18 mouse cellular contexts compared by ENCODE assay signal in genomic region chr6:135833542-135833941, GRCm38 (mm10).
DNase-seq lines count a peak whose midpoint lies in the region; ATAC-seq and TF ChIP-seq lines count a peak whose summit lies in the region.
"Had no signal": no experiment of that assay in that cellular context is flagged by ENCODE, and none has a peak within 500 bp of the region (broad histone marks: within the 10 kb centered on the region; RNA-seq: fewer than 3 reads in every experiment).

No protein-coding gene starts in this region.

- H3K4me3 ChIP-seq in kidney, postnatal 0 days (replicated peaks; ENCODE audit: low read depth, low read length) = no peak overlapping the region
- no peak overlapping the region for H3K4me3 ChIP-seq in midbrain, postnatal 0 days (ENCODE audit: low read depth, low read length)
- no peak overlapping the region for H3K4me3 ChIP-seq in midbrain, embryonic 13.5 days (replicated peaks)
- H3K4me3 ChIP-seq: hindbrain, embryonic 12.5 days; liver, embryonic 13.5 days had no signal

- H3K4me1 ChIP-seq in kidney, postnatal 0 days (replicated peaks; ENCODE audit: insufficient read depth, low read length) = no peaks in the 10 kb centered on the region; the same call in 1 of the 2 replicates
- no peaks in the 10 kb centered on the region for H3K4me1 ChIP-seq in midbrain, postnatal 0 days (ENCODE audit: insufficient read depth, low read length)
- no peaks in the 10 kb centered on the region for H3K4me1 ChIP-seq in midbrain, embryonic 13.5 days (replicated peaks)
- H3K4me1 ChIP-seq: hindbrain, embryonic 12.5 days; liver, embryonic 13.5 days had no signal

- H3K27me3 ChIP-seq in kidney, postnatal 0 days (ENCODE audit: insufficient read depth, low read length) = no peaks in the 10 kb centered on the region
- H3K27me3 ChIP-seq in midbrain, postnatal 0 days (ENCODE audit: insufficient read depth, low read length) = no peaks in the 10 kb centered on the region
- H3K27me3 ChIP-seq in midbrain, embryonic 13.5 days = no peaks in the 10 kb centered on the region
- H3K27me3 ChIP-seq: CH12.LX; hindbrain, embryonic 12.5 days; liver, embryonic 13.5 days had no signal

- no peak for ATAC-seq in kidney, postnatal 0 days (replicated peaks; ENCODE audit: low FRiP score, low read depth)
- no peak for ATAC-seq in midbrain, postnatal 0 days (ENCODE audit: low FRiP score)
- no peak for ATAC-seq in midbrain, embryonic 13.5 days
- no peak for ATAC-seq in megakaryocyte, adult 5-6 weeks (ENCODE audit: poor library complexity, severe bottlenecking)
- ATAC-seq in cerebellum, adult (ENCODE audit: insufficient number of reproducible peaks, low FRiP score, low TSS enrichment) = no peak

- no peak overlapping the region for H3K9ac ChIP-seq in kidney, postnatal 0 days (ENCODE audit: low read depth, low read length)
- H3K9ac ChIP-seq in midbrain, postnatal 0 days (replicated peaks; ENCODE audit: low read length, poor library complexity, severe bottlenecking) = no peak overlapping the region
- no peak overlapping the region for H3K9ac ChIP-seq in midbrain, embryonic 13.5 days (replicated peaks)
- H3K9ac ChIP-seq: hindbrain, embryonic 12.5 days; liver, embryonic 13.5 days had no signal

- peak; percentile 54 for TF ChIP-seq CTCF in kidney, postnatal 0 days (IDR thresholded peaks at IDR 0.05; ENCODE audit: low read depth)
- TF ChIP-seq CTCF in midbrain, postnatal 0 days (IDR thresholded peaks at IDR 0.05) = peak; percentile 54

- H3K4me2 ChIP-seq in kidney, postnatal 0 days (ENCODE audit: low read length) = no peak overlapping the region
- H3K4me2 ChIP-seq in midbrain, postnatal 0 days (ENCODE audit: low read depth, low read length, poor library complexity, severe bottlenecking) = no peak overlapping the region
- H3K4me2 ChIP-seq in midbrain, embryonic 13.5 days (replicated peaks) = no peak overlapping the region
- H3K4me2 ChIP-seq: hindbrain, embryonic 12.5 days; liver, embryonic 13.5 days; midbrain, embryonic 11.5 days had no signal

- no peaks in the 10 kb centered on the region for H3K9me3 ChIP-seq in kidney, postnatal 0 days (replicated peaks; ENCODE audit: low read length)
- H3K9me3 ChIP-seq in midbrain, postnatal 0 days (ENCODE audit: low read length) = no peaks in the 10 kb centered on the region
- no peaks in the 10 kb centered on the region for H3K9me3 ChIP-seq in midbrain, embryonic 13.5 days
- H3K9me3 ChIP-seq: hindbrain, embryonic 12.5 days; liver, embryonic 13.5 days had no signal

- DNase-seq in embryo, embryonic 10.5 days (ENCODE audit: low spot score) = peak; percentile 17
- no peak for DNase-seq in embryo, embryonic 9.5 days (ENCODE audit: extremely low spot score)
- no peak for DNase-seq in kidney, postnatal 0 days (ENCODE audit: low spot score)
- DNase-seq in kidney, adult 11 months = no peak
- no peak for DNase-seq in midbrain, postnatal 0 days (ENCODE audit: low spot score)
- DNase-seq: cerebellum, postnatal 14 days; gastrocnemius, postnatal 10 days; heart, postnatal 10 days; kidney, adult 18-20 months; liver, embryonic 13.5 days; lung, postnatal 14 days; thymus, adult 18-20 months had no signal

- H3K27ac ChIP-seq in kidney, postnatal 0 days = no peak overlapping the region
- H3K27ac ChIP-seq in midbrain, postnatal 0 days (ENCODE audit: low read depth, low read length) = no peak overlapping the region
- no peak overlapping the region for H3K27ac ChIP-seq in midbrain, embryonic 13.5 days
- H3K27ac ChIP-seq: hindbrain, embryonic 12.5 days; liver, embryonic 13.5 days had no signal

- WGBS in kidney, postnatal 0 days = 72% methylated on average over 5 of the region's 5 CpGs
- WGBS in midbrain, postnatal 0 days = 61% methylated on average over 5 of the region's 5 CpGs
- 76% methylated on average over 5 of the region's 5 CpGs for WGBS in midbrain, embryonic 13.5 days

- no peaks in the 10 kb centered on the region for H3K36me3 ChIP-seq in kidney, postnatal 0 days (ENCODE audit: insufficient read depth, low read length)
- no peaks in the 10 kb centered on the region for H3K36me3 ChIP-seq in midbrain, postnatal 0 days (ENCODE audit: insufficient read depth, low read length)
- H3K36me3 ChIP-seq in midbrain, embryonic 13.5 days = no peaks in the 10 kb centered on the region
- H3K36me3 ChIP-seq: hindbrain, embryonic 12.5 days; liver, embryonic 13.5 days had no signal
